ENCODE assay signal across 8 mouse cellular contexts in genomic region chr14:25457434-25457957, GRCm38 (mm10). TPM values are rescaled to one million over a fixed set of nuclear protein-coding genes. Genes with fewer than 3 reads are reported as not detected.
DNase-seq lines count a peak whose midpoint lies in the region; ATAC-seq and TF ChIP-seq lines count a peak whose summit lies in the region.

No protein-coding gene starts in this region.

- DNase-seq in ES-CJ7 (ENCODE audit: low read depth, low spot score) = peak; percentile 97
- peak; percentile 98 for DNase-seq in cerebellum, adult 18-20 months
- DNase-seq in hindbrain, embryonic 10.5 days (ENCODE audit: low spot score) = peak; percentile 100
- DNase-seq in layer of hippocampus, adult 9-10 months (ENCODE audit: low spot score) = peak; percentile 83
- peak; percentile 88 to 89 for DNase-seq in thymus, adult 18-20 months

- peak overlapping the region; percentile 52 for H3K9ac ChIP-seq in lung, embryonic 15.5 days

- H3K4me3 ChIP-seq in hindbrain, embryonic 10.5 days = peak overlapping the region; percentile 97
- H3K4me3 ChIP-seq in lung, embryonic 15.5 days = peak overlapping the region; percentile 84
- peak overlapping the region; percentile 68 for H3K4me3 ChIP-seq in olfactory bulb, adult 2 months (ENCODE audit: insufficient read depth, low read depth, low read length)

- peak; percentile 47; the same call in 1 of the 2 replicates for TF ChIP-seq CTCF in olfactory bulb, adult 2 months (IDR thresholded peaks at IDR 0.05; ENCODE audit: insufficient read depth, low read depth, low read length)

- peak overlapping the region; percentile 98 for H3K27ac ChIP-seq in hindbrain, embryonic 10.5 days
- peak overlapping the region; percentile 100 for H3K27ac ChIP-seq in lung, embryonic 15.5 days
- H3K27ac ChIP-seq in olfactory bulb, adult 2 months (ENCODE audit: insufficient read depth, low read depth, low read length) = peak overlapping the region; percentile 81

- peaks cover 29% of the 10 kb centered on the region for H3K27me3 ChIP-seq in hindbrain, embryonic 10.5 days (ENCODE audit: insufficient read depth, poor library complexity, severe bottlenecking)
- H3K27me3 ChIP-seq in lung, embryonic 15.5 days = no peaks in the 10 kb centered on the region

- no peaks in the 10 kb centered on the region for H3K9me3 ChIP-seq in hindbrain, embryonic 10.5 days
- H3K9me3 ChIP-seq in lung, embryonic 15.5 days = no peaks in the 10 kb centered on the region

- peaks cover 63% of the 10 kb centered on the region for H3K4me1 ChIP-seq in hindbrain, embryonic 10.5 days (replicated peaks)
- H3K4me1 ChIP-seq in lung, embryonic 15.5 days = peaks cover 53% of the 10 kb centered on the region
- H3K4me1 ChIP-seq in olfactory bulb, adult 2 months (ENCODE audit: control insufficient read depth, insufficient read depth, low read length) = peaks cover 26% of the 10 kb centered on the region

- H3K4me2 ChIP-seq in lung, embryonic 15.5 days = peak overlapping the region; percentile 97

- H3K36me3 ChIP-seq in hindbrain, embryonic 10.5 days = no peaks in the 10 kb centered on the region
- no peaks in the 10 kb centered on the region for H3K36me3 ChIP-seq in lung, embryonic 15.5 days

- peak; percentile 47 for TF ChIP-seq POLR2A in olfactory bulb, adult 2 months (IDR thresholded peaks at IDR 0.05; ENCODE audit: insufficient read depth, low read depth, low read length)

- WGBS in hindbrain, embryonic 10.5 days = under 1% methylated on average over 52 of the region's 52 CpGs
- WGBS in lung, embryonic 15.5 days = 1% methylated on average over 51 of the region's 52 CpGs
- WGBS in olfactory bulb, adult 2 months = 1% methylated on average over 50 of the region's 52 CpGs

- peak; percentile 31 for ATAC-seq in frontal cortex, adult (ENCODE audit: low TSS enrichment)
- peak; percentile 83 for ATAC-seq in lung, embryonic 15.5 days (ENCODE audit: borderline replicate concordance, extremely low read depth, low FRiP score, low TSS enrichment)

RNA-seq across cellular contexts. Expression of gene Zmiz1, which starts 1.5 kb away (rescaled TPM):
- 44.4 and 60.1 TPM in 2 replicates for polyA plus RNA-seq in hindbrain, embryonic 10.5 days (2016; fragmentation: Nextera tagmentation; extraction: Ambion mirVana)
- 19.8 and 23.8 TPM in 2 replicates for polyA plus RNA-seq in lung, embryonic 15.5 days (2015; fragmentation: Nextera tagmentation; extraction: Ambion mirVana)
- 98.3 TPM in 1 of 2 replicates, not detected in the other for polyA plus RNA-seq in olfactory bulb, adult 2 months (2012; ENCODE audit: insufficient read depth, insufficient read length, low replicate concordance, missing spikeins)

Comparison
In these comparisons a context has a peak if more than half of its experiments do, and no peak if none do; other contexts are left out.
1. Peak in every context shown above with its lines: DNase-seq, ATAC-seq, H3K4me3 ChIP-seq and H3K27ac ChIP-seq.